Mouse (Mus musculus): ENCODE data around the gene Kcnc4.

DNA sequence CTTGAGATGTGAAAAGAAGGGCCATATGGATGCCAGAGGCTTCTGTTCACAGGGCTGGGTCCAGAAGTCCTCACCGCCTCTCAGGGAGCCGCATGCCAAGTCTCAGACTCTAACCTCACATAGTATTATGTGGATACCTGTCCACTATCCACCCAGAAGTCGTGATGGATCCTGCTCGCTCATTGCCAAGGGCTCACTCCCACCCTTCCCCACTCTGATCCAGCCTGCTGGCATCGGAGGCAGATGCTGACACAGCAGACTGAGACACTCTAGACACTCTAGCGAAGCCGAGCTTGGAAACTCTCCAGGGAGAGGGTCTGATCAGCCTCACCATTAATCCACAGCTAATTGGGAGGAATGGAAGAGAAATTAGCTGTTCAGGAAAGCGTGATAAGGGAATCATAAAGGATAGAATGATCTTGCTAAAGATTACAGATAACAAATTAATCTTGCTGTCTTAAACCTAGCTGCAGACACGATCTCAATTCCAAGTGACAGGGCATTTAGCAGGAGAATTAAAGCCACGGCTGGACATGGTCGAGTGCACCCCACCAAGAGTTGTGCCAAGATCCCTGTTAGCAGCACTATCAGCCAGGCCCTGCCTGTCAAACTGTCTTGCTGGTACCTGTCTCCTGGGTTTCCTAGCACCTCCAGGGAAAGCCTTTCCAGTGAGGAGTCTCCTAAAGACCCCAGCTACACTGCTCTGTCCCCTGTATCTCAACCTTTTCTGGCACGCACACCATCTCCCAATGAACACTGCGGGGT is 36.9 kb upstream of the Kcnc4 start:
- TF ChIP-seq TAL1 (IDR thresholded peaks at IDR 0.05; ENCODE audit: low read length) (no peak), GATA1 (IDR thresholded peaks at IDR 0.05; ENCODE audit: low read length) (no peak)
